Mouse (Mus musculus): ENCODE data around the gene Gm20388. TPM values are rescaled to one million over a fixed set of nuclear protein-coding genes. Genes with fewer than 3 reads are reported as not detected.

Gene Gm20388
- total RNA-seq, 2 experiments from 2014 or later, result 2.2 to 7.6 TPM

DNA sequence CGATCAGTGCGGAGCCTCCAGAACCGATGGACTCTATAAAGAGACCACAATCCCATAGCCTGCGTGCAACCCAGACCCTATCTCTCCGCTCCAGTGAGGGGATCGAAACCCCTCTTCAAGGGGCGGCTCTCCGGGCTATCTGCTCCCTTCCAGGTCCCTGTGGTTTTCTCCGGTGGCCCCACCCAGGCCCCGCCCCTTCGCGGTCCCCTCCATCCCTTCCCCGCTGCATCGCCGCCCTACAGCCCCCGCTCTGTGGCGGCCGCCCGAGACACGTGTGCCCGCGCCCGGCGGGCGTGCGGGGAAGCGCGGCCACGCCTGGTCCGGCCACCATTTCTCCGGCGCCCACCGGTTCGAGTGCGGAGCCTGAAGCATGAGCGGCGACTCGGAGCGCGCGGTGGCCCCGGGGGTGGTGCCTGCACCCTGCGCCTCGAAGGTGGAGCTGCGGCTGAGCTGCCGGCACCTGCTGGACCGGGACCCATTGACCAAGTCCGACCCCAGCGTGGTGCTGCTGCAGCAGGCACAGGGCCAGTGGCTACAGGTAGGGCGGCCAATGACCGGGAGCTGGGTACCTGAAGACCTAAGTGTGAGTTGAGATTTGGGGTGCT, 3206.6 kb downstream of the Gm20388 start, which contains the start of gene Cpne7:
TSS of gene Cpne7 (plus strand) at position 248 of the 605 bp plus-strand sequence.
- peak within 1 kb of the TSS; percentile 83 for H3K27ac ChIP-seq
- TF ChIP-seq CTCF (conservative IDR thresholded peaks at IDR 0.05), result 0 out of 2 replicates have a peak, but pooled peaks have one; percentile 3
- H3K4me3 ChIP-seq, result peak within 1 kb of the TSS; percentile 71
- peak in 1 of 2 experiments; percentile 11 for DNase-seq (ENCODE audit: low spot score in 2 of 2)

DNA sequence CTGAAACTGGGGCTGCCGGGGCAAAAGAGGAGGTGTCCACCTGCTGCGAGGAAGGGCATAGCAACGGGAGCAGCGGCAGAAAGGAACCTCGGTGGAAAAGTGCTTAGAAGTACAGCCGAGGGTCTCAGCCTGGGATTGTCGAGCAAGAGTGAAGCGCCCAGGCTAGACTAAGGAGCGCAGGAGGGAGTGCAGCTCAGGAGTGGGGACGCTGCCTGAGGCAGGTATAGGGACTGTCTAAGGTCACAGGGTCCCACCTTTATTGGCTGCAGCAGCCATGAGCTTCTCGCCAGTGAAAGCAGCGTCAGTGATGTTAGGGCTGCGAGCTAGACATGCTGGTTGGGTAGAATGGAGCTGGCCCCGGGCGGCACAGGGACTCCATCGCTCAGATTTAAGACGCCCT, 3207.1 kb downstream of the Gm20388 start:
- DNase-seq (ENCODE audit: low spot score in 2 of 2), result no peak
- no peak for TF ChIP-seq CTCF (conservative IDR thresholded peaks at IDR 0.05)
- Histone ChIP-seq H3K27ac (peak overlapping the region; percentile 83), H3K4me3 (peak overlapping the region; percentile 71)

DNA sequence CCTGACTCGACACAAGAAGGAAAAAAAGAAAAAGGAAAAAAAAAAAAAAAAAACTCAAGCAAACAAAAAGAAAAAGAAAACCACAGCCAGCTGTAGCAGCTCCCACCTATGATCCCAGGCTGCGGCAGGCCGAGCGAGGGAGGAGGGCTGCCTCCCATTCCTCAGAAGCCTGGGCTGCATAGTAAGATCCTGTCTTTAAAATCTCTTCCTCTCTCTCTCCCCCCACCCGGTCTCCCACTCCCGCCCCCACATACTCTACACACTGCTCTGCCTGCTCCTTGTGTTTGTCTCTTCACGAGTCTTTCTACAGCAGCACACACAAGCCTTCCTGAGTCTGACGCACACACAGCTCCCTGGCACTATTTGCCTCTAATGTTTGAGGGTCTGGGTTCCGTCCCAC, 3211.4 kb downstream of the Gm20388 start:
- Histone ChIP-seq H3K4me3 (no peak overlapping the region), H3K27ac (peak overlapping the region; percentile 43; the same call in 1 of the 2 replicates)
- no peak for DNase-seq (ENCODE audit: low spot score in 2 of 2)
- TF ChIP-seq CTCF (conservative IDR thresholded peaks at IDR 0.05), result no peak

- Histone ChIP-seq H3K4me3 (no peak overlapping the region), H3K27ac (peak overlapping the region; percentile 43; the same call in 1 of the 2 replicates)
- no peak for TF ChIP-seq CTCF (conservative IDR thresholded peaks at IDR 0.05)
- no peak for DNase-seq (ENCODE audit: low spot score in 2 of 2)
Observed at GRCm38 (mm10) chr8:123122670-123123069, 3212.0 kb downstream of the Gm20388 start.

GRCm38 (mm10) chr8:123126193-123126816, 3215.7 kb downstream of the Gm20388 start:
- H3K27ac ChIP-seq, result no peak overlapping the region
- TF ChIP-seq CTCF (conservative IDR thresholded peaks at IDR 0.05), result no peak
- H3K4me3 ChIP-seq, result no peak overlapping the region
- no peak for DNase-seq (ENCODE audit: low spot score in 2 of 2)

DNA sequence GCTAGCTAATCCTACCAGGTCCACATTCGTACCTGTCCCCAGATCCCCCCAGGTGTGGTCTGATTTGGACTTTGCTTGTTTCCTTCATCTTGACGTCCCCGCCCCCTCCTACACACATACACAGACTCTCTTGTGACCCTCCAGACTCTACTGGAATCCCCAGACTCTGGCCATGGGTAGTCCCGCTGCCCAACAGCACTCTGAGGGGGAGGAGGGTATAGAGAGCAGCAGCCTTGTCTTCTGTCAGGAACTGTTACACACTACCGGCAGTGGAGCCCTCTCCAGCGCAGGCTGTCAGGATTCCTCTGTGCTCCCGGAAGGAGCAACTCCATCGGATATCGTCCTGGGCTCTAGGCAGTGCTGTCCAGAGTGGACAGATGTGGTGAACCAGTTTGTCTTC, 3220.4 kb downstream of the Gm20388 start:
- H3K27ac ChIP-seq, result no peak overlapping the region
- no peak for DNase-seq (ENCODE audit: low spot score in 2 of 2)
- TF ChIP-seq CTCF (conservative IDR thresholded peaks at IDR 0.05), result no peak
- H3K4me3 ChIP-seq, result no peak overlapping the region

DNA sequence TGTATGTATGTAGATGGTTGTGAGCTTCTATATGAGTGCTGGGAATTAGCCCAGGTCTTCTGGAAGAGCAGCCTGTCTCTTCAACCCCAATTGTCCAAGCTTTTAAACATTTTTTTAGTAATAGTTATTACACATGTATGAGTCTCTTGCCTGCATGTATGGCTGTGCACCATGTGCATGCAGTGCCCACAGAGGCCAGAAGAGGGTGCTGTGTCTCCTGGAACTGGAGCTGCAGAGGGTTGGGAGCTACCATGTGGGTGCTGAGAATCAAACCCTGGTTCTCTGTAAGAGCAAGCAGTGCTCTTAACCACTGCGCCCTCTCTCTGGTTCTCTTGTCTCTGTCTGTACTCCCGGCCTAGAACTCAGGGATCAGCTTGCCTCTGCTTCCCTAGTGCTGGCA, 3222.3 kb downstream of the Gm20388 start:
- TF ChIP-seq CTCF (conservative IDR thresholded peaks at IDR 0.05), result peak; percentile 44
- DNase-seq (ENCODE audit: low spot score in 2 of 2), result no peak
- Histone ChIP-seq H3K4me3 (no peak overlapping the region), H3K27ac (no peak overlapping the region)

- H3K27ac ChIP-seq, result peak overlapping the region; percentile 79; the same call in 1 of the 2 replicates
- DNase-seq (ENCODE audit: low spot score in 2 of 2), result no peak
- TF ChIP-seq CTCF (conservative IDR thresholded peaks at IDR 0.05), result no peak
- H3K4me3 ChIP-seq, result no peak overlapping the region
Observed at GRCm38 (mm10) chr8:123134149-123134713, 3223.6 kb downstream of the Gm20388 start.

DNA sequence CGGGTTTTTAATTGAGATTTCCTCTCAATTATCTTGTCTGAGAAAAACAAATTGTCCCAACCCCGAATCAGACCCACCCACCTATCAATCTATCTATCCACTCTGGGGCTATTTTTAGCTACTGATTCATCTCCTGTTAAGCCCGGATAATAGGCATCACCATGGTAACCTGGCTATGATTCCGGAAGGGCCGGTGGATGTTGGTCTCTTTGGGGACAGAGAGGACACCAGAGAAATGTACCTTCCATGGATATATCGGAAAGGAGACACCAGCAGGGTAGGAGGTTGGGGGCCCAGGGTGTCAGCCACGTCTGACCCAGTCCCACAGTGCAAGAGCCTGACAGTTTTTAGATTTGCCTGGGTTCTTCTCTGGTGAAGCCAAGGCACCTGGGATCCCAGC, 3224.8 kb downstream of the Gm20388 start:
- no peak for DNase-seq (ENCODE audit: low spot score in 2 of 2)
- no peak overlapping the region for H3K4me3 ChIP-seq
- H3K27ac ChIP-seq, result peak overlapping the region; percentile 79
- TF ChIP-seq CTCF (conservative IDR thresholded peaks at IDR 0.05), result no peak

DNA sequence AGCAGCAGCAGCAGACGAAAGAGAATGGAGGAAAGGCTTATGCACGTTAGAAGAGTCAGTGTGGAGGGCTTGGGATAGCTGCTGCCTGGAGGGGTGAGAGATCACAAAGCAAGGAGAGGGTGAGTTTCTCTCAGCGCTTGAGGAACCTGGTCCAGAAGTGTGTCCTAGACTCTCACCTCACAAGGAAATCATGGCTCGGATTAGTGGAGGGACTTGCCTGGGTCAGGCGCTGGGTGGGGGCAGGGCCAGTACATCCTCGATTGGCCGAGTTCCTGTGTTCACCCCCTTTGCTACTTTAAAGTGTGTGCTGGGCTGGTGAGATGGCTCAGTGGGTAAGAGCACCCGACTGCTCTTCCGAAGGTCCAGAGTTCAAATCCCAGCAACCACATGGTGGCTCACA, 3225.2 kb downstream of the Gm20388 start:
- Histone ChIP-seq H3K27ac (peak overlapping the region; percentile 79), H3K4me3 (no peak overlapping the region)
- no peak for DNase-seq (ENCODE audit: low spot score in 2 of 2)
- no peak for TF ChIP-seq CTCF (conservative IDR thresholded peaks at IDR 0.05)

GRCm38 (mm10) chr8:123136287-123136686, 3225.6 kb downstream of the Gm20388 start:
- no peak for TF ChIP-seq CTCF (conservative IDR thresholded peaks at IDR 0.05)
- DNase-seq (ENCODE audit: low spot score in 2 of 2), result no peak
- H3K4me3 ChIP-seq, result no peak overlapping the region
- peak overlapping the region; percentile 79; the same call in 1 of the 2 replicates for H3K27ac ChIP-seq

- Histone ChIP-seq H3K4me3 (no peak overlapping the region), H3K27ac (peak overlapping the region; percentile 79)
- DNase-seq (ENCODE audit: low spot score in 2 of 2), result peak; percentile 62 to 83
- no peak for TF ChIP-seq CTCF (conservative IDR thresholded peaks at IDR 0.05)
Observed at GRCm38 (mm10) chr8:123137645-123138077, 3227.0 kb downstream of the Gm20388 start.

DNA sequence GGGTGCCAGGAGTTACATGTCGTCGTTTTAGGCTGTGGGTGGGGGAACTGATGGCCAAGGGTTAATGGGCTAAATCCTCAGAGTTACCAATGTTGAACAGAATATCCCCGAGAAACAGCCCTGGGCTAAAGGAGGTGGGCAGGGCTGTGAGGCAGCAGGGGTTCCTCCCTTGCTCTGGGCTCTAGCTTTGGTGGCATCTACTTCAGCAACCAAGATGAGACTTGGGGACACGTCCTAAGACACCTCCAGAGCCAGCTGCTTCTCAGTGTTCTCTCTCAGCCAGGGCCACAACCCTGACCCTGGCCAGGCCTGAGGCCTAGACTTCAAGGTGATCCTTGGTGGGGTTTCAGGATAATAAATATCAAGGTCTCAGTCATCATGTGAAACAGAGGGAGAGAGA, 3228.1 kb downstream of the Gm20388 start:
- H3K27ac ChIP-seq, result peak overlapping the region; percentile 79
- H3K4me3 ChIP-seq, result no peak overlapping the region
- no peak for TF ChIP-seq CTCF (conservative IDR thresholded peaks at IDR 0.05)
- no peak for DNase-seq (ENCODE audit: low spot score in 2 of 2)
